Mouse (Mus musculus) cerebellum, adult 9-11 months (tissue): ENCODE measurements around the gene Gm3435.
"Not testable (repeated sequence)": the region's sequence is repeated elsewhere in the genome, so short reads cannot be mapped to it uniquely, and the experiment has no call there.

Experiments used
- DNase-seq: peaks from one replicate; pipeline ENCODE4 v3.0.0; 2022

Gm3435 gene

DNA sequence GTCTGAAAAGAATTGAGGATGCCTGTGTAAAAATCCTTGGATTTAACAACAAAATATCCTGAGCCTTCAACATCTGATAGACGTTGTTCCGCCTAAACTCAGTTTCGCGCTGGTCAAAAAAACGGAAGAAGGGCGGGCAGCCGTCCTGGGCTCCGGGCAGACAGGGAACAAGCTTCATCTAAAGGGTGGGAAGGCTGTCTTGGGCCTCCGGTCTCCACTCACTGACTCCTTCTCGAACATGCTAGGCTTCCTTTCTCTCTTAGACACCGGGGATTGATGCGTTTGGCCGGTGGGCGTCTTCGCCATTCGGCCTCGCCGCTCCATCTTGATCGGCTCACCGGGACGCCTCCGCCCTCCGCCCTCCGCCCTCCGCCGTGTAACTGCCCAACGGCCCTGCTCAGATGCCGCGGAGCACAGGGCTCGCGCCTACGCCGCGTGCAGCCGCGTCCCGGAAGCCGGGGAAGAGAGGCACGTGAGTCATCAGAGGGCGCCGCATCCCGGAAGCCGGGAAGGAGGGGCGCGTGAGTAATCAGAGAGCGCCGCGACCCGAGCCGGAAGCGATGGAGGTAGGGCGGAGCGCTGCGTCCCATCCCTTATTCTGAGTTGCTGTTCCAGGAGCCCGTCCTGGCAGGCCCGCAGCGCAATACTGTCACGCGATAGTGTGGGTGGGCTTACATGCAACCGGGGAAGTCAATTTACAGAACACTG lies at the start of gene Gm3435:
Gene Gm3435, plus strand, starts transcription at position 471 of the 708 bp plus-strand sequence.
- DNase-seq, result not testable (repeated sequence)

DNA sequence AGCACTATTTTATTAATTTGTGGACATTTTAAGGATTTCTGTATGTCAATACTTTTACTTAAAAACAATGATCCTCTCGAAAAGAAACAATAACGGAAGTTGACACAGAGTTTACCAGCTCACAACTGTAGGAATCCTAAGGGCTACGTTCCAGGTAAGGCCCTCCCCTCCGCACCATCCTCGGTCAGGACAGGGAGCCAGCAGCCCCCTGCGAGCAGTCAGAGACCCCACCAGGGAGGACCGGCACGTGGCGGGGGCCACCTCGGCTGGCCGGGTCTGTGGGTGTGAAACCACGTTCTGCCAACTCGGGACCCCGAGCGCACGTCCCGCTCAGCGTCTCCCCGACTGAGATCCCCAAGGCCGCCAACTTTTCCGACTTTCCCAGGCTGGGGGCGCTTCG lies 49.5 kb upstream of the Gm3435 start:
- no peak for DNase-seq

DNA sequence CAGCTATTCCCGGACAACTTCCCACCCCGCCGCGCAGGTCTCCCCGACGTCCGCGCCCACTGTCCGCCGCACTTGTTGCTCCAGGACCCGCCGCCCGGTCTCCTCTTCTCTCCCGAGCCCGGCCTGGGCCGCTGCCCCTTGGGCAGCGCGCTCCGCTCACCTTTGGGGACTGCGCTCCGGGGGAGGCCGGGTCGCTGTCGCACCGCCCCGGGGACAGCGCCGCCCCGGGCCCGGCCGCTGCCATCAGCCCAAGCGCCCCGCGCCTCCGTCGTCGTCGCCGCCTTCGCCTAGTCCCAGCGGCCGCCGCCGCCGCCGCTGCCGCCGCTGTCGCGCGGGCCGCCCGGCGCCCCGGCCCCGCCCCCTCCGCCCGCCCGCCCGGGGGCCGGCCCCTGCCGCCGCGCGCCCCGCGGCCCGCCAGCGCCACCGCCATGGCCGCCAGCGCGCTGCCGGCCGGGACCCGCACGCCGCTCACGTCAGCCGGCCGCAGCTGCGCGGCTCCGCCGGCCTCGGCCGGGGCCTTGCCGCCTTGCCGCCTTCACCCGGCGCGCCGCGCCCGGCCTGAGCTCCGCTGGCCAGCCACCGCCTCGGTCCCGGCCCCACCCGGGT lies 48.9 kb upstream of the Gm3435 start, which contains the start of gene Phf10:
Gene Phf10, minus strand, starts transcription at position 323 of the 606 bp plus-strand sequence.
- DNase-seq, result peak; percentile 63

DNA sequence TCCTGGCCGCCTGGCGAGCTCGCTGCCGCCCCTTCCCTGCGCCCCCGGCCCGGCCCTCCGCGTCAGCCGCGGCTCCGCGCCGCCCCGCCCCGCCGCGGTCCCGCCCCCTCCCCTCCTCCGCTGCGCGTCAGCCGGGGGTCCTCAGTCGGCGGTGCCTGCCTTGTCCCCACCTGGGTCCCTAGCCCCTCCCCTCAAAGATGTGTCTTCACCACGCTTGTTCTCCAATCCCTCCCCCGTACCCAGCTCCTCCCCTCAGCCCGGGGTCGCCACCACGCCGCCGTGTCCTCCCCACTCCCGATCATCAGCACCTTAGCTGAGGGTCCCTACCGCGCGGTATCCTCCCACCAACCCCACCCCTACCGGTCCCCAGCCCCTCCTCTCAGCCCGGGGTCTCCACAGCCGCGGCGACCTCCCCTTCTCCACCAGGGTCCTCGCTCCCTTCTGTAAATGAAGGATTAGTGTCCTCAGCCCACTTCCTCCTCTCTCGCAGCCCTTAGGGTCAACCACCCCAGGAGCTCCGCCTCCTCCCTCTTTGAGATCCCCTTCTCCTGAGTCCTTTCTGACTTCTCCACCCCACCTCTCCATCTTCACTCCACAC lies 48.3 kb upstream of the Gm3435 start:
- not testable (repeated sequence) for DNase-seq

DNA sequence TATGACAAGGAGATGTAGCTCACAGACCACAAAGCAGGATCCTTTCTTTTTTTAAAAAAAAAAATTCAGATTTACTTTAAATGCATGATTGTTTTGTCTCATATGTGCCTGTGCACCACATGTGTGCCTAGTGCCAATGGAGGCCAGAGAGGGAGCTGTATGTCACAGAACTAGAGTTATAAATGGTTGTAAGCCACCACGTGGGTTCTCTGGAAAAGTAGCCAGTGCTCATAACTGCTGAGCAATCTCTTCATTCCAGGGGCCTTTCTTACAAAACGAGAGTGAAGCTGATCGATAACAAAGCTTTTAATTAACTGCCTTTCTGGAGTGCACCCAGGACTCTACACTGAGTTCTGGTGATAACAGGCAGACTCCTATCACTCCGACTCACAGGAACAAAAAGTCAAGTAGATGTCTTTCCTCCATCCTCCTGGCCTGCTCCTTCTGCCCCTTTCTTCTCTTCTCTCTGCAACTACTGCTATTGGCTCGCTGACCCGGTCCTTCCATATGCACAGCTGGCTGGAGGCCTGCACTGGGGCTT lies 41.5 kb upstream of the Gm3435 start:
- DNase-seq, result not testable (repeated sequence)

DNA sequence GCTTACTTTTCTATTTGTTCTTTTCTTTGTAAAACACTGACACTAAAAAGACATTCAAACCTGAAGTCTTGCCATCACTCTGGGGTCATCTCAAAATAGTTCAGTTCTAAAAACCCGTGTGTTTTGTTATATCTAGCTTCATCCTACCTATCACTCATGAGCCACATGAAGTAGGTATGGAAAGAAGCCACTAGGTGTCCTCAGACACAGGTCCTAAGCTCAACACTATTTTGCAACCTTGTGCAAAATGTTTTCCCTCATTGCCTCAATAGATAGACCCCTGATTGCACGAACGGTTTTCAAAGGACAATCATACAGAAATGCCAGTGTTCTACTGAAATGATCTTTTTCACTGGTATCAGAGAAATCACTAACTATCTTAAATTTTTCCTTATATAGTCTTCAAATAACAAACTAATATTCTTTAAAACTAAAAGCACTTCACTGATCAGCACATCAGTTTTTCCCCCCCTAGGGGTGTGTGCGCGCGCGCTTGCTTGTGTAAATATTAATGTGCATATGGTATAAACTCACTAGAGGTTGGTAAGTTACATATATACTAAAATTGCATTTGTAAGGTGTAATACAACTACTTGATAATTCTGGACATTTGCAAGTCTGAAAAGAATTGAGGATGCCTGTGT lies 32.1 kb upstream of the Gm3435 start:
- not testable (repeated sequence) for DNase-seq

DNA sequence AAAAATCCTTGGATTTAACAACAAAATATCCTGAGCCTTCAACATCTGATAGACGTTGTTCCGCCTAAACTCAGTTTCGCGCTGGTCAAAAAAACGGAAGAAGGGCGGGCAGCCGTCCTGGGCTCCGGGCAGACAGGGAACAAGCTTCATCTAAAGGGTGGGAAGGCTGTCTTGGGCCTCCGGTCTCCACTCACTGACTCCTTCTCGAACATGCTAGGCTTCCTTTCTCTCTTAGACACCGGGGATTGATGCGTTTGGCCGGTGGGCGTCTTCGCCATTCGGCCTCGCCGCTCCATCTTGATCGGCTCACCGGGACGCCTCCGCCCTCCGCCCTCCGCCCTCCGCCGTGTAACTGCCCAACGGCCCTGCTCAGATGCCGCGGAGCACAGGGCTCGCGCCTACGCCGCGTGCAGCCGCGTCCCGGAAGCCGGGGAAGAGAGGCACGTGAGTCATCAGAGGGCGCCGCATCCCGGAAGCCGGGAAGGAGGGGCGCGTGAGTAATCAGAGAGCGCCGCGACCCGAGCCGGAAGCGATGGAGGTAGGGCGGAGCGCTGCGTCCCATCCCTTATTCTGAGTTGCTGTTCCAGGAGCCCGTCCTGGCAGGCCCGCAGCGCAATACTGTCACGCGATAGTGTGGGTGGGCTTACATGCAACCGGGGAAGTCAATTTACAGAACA lies 31.5 kb upstream of the Gm3435 start, which contains the start of the genes 9030025P20Rik and Gm3417:
Gene 9030025P20Rik, plus strand, starts transcription at position 107 of the 677 bp plus-strand sequence.
Gene Gm3417, minus strand, starts transcription at position 429 of the 677 bp plus-strand sequence.
- not testable (repeated sequence) for DNase-seq

DNA sequence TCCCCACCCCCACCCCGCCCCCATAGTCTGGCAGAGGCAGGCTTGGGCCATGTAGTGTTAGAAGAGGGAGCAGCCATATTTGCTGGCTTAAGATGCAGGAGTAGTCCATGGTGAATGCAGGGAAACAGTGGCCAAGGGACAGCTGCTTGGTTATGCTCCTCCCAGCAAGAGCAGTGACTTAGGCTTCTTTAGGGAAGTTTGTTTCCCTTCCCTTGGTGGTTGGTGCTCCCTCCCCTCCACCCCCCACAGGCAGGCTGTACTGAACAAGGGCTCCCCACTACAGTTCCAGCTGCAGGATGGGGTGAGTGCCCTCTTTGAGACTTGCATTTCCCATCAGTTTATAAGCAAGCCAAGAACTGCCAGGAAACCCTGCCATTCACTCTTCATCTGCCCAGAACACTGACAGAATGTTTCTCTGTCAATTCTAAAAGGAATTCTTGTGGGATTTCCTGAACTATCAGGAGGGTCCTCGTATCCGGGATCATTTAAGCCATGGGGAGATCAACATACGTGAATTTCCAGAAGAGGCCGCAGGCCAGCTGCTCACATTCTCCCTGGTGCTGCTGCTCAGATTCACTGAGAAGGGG lies 19.8 kb upstream of the Gm3435 start:
- DNase-seq, result not testable (repeated sequence)

DNA sequence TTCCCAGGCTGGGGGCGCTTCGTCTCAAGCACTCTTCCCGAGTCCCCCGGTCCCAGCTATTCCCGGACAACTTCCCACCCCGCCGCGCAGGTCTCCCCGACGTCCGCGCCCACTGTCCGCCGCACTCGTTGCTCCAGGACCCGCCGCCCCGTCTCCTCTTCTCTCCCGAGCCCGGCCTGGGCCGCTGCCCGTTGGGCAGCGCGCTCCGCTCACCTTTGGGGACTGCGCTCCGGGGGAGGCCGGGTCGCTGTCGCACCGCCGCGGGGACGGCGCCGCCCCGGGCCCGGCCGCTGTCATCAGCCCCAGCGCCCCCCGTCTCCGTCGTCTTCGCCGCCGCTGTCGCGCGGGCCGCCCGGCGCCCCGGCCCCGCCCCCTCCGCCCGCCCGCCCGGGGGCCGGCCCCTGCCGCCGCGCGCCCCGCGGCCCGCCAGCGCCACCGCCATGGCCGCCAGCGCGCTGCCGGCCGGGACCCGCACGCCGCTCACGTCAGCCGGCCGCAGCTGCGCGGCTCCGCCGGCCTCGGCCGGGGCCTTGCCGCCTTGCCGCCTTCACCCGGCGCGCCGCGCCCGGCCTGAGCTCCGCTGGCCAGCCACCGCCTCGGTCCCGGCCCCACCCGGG lies 17.3 kb upstream of the Gm3435 start:
- not testable (repeated sequence) for DNase-seq

DNA sequence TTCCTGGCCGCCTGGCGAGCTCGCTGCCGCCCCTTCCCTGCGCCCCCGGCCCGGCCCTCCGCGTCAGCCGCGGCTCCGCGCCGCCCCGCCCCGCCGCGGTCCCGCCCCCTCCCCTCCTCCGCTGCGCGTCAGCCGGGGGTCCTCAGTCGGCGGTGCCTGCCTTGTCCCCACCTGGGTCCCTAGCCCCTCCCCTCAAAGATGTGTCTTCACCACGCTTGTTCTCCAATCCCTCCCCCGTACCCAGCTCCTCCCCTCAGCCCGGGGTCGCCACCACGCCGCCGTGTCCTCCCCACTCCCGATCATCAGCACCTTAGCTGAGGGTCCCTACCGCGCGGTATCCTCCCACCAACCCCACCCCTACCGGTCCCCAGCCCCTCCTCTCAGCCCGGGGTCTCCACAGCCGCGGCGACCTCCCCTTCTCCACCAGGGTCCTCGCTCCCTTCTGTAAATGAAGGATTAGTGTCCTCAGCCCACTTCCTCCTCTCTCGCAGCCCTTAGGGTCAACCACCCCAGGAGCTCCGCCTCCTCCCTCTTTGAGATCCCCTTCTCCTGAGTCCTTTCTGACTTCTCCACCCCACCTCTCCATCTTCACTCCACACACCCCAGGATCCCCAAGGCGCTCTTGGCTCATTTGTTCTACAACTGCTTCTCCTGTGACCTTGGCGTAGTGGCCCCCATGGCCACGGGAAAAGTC lies 16.7 kb upstream of the Gm3435 start:
- DNase-seq, result not testable (repeated sequence)

DNA sequence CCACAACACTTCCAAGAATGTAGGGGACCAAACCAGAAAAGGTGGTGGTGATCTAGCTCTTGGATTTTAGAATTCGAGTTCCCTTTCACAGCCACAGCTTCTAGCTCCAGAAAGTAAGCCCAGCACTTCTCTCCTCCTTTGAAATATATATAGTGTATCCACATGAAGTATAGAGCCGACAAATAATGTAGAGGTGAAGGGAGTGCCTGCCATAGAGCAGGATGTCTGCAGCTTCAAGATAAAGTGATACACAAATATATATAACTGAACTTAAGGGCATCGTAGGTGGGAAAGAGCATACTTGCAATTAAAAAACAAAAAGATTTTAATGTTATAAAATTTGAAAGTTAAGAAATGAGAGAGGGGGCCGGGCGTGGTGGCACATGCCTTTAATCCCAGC lies 15.8 kb upstream of the Gm3435 start:
- DNase-seq, result not testable (repeated sequence)

DNA sequence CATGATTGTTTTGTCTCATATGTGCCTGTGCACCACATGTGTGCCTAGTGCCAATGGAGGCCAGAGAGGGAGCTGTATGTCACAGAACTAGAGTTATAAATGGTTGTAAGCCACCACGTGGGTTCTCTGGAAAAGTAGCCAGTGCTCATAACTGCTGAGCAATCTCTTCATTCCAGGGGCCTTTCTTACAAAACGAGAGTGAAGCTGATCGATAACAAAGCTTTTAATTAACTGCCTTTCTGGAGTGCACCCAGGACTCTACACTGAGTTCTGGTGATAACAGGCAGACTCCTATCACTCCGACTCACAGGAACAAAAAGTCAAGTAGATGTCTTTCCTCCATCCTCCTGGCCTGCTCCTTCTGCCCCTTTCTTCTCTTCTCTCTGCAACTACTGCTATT lies 9.9 kb upstream of the Gm3435 start:
- not testable (repeated sequence) for DNase-seq

DNA sequence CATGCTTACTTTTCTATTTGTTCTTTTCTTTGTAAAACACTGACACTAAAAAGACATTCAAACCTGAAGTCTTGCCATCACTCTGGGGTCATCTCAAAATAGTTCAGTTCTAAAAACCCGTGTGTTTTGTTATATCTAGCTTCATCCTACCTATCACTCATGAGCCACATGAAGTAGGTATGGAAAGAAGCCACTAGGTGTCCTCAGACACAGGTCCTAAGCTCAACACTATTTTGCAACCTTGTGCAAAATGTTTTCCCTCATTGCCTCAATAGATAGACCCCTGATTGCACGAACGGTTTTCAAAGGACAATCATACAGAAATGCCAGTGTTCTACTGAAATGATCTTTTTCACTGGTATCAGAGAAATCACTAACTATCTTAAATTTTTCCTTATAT lies 888 bp upstream of the Gm3435 start:
- not testable (repeated sequence) for DNase-seq

DNA sequence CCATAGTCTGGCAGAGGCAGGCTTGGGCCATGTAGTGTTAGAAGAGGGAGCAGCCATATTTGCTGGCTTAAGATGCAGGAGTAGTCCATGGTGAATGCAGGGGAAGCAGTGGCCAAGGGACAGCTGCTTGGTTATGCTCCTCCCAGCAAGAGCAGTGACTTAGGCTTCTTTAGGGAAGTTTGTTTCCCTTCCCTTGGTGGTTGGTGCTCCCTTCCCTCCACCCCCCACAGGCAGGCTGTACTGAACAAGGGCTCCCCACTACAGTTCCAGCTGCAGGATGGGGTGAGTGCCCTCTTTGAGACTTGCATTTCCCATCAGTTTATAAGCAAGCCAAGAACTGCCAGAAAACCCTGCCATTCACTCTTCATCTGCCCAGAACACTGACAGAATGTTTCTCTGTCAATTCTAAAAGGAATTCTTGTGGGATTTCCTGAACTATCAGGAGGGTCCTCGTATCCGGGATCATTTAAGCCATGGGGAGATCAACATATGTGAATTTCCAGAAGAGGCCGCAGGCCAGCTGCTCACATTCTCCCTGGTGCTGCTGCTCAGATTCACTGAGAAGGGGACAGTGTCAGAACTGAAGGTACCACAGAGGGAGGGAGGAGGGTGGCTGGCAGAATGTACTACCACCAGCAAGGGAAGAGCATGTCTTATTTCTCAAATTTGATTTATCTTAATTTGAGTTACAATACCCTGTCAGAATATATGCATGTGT lies 11.7 kb downstream of the Gm3435 start:
- DNase-seq, result peak; percentile 25

DNA sequence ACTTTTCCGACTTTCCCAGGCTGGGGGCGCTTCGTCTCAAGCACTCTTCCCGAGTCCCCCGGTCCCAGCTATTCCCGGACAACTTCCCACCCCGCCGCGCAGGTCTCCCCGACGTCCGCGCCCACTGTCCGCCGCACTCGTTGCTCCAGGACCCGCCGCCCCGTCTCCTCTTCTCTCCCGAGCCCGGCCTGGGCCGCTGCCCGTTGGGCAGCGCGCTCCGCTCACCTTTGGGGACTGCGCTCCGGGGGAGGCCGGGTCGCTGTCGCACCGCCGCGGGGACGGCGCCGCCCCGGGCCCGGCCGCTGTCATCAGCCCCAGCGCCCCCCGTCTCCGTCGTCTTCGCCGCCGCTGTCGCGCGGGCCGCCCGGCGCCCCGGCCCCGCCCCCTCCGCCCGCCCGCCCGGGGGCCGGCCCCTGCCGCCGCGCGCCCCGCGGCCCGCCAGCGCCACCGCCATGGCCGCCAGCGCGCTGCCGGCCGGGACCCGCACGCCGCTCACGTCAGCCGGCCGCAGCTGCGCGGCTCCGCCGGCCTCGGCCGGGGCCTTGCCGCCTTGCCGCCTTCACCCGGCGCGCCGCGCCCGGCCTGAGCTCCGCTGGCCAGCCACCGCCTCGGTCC lies 14.0 kb downstream of the Gm3435 start:
- not testable (repeated sequence) for DNase-seq

DNA sequence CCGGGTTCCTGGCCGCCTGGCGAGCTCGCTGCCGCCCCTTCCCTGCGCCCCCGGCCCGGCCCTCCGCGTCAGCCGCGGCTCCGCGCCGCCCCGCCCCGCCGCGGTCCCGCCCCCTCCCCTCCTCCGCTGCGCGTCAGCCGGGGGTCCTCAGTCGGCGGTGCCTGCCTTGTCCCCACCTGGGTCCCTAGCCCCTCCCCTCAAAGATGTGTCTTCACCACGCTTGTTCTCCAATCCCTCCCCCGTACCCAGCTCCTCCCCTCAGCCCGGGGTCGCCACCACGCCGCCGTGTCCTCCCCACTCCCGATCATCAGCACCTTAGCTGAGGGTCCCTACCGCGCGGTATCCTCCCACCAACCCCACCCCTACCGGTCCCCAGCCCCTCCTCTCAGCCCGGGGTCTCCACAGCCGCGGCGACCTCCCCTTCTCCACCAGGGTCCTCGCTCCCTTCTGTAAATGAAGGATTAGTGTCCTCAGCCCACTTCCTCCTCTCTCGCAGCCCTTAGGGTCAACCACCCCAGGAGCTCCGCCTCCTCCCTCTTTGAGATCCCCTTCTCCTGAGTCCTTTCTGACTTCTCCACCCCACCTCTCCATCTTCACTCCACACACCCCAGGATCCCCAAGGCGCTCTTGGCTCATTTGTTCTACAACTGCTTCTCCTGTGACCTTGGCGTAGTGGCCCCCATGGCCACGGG lies 14.7 kb downstream of the Gm3435 start:
- not testable (repeated sequence) for DNase-seq

DNA sequence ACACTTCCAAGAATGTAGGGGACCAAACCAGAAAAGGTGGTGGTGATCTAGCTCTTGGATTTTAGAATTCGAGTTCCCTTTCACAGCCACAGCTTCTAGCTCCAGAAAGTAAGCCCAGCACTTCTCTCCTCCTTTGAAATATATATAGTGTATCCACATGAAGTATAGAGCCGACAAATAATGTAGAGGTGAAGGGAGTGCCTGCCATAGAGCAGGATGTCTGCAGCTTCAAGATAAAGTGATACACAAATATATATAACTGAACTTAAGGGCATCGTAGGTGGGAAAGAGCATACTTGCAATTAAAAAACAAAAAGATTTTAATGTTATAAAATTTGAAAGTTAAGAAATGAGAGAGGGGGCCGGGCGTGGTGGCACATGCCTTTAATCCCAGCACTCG lies 15.5 kb downstream of the Gm3435 start:
- not testable (repeated sequence) for DNase-seq

DNA sequence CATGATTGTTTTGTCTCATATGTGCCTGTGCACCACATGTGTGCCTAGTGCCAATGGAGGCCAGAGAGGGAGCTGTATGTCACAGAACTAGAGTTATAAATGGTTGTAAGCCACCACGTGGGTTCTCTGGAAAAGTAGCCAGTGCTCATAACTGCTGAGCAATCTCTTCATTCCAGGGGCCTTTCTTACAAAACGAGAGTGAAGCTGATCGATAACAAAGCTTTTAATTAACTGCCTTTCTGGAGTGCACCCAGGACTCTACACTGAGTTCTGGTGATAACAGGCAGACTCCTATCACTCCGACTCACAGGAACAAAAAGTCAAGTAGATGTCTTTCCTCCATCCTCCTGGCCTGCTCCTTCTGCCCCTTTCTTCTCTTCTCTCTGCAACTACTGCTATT lies 21.4 kb downstream of the Gm3435 start:
- not testable (repeated sequence) for DNase-seq

DNA sequence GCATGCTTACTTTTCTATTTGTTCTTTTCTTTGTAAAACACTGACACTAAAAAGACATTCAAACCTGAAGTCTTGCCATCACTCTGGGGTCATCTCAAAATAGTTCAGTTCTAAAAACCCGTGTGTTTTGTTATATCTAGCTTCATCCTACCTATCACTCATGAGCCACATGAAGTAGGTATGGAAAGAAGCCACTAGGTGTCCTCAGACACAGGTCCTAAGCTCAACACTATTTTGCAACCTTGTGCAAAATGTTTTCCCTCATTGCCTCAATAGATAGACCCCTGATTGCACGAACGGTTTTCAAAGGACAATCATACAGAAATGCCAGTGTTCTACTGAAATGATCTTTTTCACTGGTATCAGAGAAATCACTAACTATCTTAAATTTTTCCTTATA lies 30.5 kb downstream of the Gm3435 start:
- not testable (repeated sequence) for DNase-seq
